Mouse (Mus musculus) adrenal gland, postnatal 36 days (tissue): ENCODE measurements around the gene Cntn3. TPM values are rescaled to one million over a fixed set of nuclear protein-coding genes. Genes with fewer than 3 reads are reported as not detected.
"Not testable (repeated sequence)": the region's sequence is repeated elsewhere in the genome, so short reads cannot be mapped to it uniquely, and the experiment has no call there.

Experiments used
- DNase-seq, 2 experiments: peaks; one replicate each; pipeline ENCODE4 v3.0.0; 2021; ENCODE audit warnings: mixed read lengths in 1 of 2
- long read RNA-seq, 2 experiments: library from polyadenylated mRNA; stranded (forward); transcript quantifications; one replicate each; pipeline ENCODE4 v2.0.0; 2021; ENCODE audit warnings: borderline sequencing depth in 2 of 2
- total RNA-seq, 2 experiments: library from RNA; stranded (reverse); gene quantifications; 2 replicates each; pipeline ENCODE4 v1.2.3; 2021

Gene Cntn3
- total RNA-seq: under 1 TPM; 0.36 TPM
- long read RNA-seq, experiment 1: 0 reads
- long read RNA-seq, experiment 2: 0 reads

- not testable (repeated sequence) for DNase-seq
Observed at GRCm38 (mm10) chr6:102573001-102573400, at the start of gene Cntn3. Cntn3 (minus strand) TSS chr6:102573101.

GRCm38 (mm10) chr6:102600773-102601172, 27.9 kb upstream of the Cntn3 start:
- no peak for DNase-seq

DNA sequence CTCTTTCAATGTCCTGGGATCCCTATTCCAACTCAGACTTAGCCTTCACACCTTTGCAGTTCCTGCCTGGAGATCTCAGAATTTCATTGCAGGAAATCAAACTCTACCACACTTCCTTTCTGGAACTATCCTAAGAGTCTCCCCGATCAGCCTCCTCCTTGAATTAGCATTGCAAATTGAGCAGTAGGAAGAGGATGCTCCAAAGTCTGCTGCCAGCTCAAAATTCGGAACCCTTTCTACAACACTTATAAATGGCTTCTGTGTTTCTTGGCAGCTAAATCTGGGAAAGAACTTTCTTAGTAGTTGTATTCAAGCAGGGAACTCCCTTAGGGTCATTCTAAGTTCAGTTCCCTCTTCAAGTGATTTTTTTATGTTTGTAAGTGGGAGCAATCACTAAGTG, 24.9 kb upstream of the Cntn3 start:
- no peak for DNase-seq

- no peak for DNase-seq
Observed at GRCm38 (mm10) chr6:102590151-102590550, 17.2 kb upstream of the Cntn3 start.

- DNase-seq: no peak
Observed at GRCm38 (mm10) chr6:102589311-102589710, 16.4 kb upstream of the Cntn3 start.

DNA sequence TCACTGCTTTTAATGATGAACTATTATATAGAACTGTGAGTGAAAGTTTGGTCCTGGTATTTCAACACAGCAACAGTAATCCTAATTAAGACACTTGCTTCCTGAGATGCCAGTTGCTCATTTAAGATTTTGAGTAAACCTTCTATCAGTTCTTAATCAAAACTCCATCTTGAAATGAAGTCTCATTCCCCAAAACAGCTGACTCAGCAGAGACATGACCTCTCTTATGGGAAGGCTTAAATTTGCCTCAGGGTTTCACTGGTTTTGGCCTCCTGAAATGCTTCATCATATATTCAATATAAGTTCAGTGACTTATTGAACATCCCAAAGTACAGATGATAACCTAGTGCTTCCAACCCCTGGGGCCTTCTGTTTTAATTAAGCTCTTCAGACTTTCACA, 13.2 kb upstream of the Cntn3 start:
- DNase-seq: no peak

DNA sequence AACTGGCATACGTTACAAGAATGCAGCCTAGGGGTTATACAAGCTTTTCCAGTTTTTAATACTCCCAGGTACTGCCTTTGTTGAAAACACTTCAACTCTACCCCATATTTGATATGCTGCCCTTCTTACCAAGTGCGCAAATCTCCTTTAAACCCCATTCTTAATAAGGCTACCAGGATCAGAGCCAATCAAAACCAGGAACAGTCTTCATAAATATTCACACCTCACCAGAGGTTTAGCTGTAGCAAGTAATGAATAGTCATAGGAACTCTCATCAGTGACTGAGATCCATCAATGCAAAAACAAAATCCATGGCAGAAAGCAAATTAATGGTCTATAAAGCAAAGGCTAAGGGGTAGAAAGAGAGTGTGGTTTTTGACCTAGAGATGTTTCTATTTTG, 10.7 kb upstream of the Cntn3 start:
- no peak for DNase-seq

DNA sequence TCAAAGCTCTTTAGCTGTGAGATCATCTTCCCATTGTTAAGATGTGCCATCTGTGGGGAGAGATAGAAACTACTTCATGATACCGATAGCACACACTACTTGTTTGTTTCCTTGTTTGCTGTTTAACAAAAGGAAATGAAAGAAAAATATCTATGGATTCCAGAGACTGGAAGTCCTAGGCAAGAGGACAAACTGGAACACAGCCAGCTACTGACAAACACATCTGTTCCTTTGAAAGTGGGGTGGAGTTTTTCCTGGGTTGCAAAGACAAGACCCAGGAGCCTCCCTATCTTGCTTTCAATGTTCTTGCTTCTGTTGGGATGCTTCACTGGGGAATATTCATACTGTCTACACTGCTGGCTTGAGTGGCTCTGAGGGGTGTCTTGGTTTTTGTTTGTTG, 5.4 kb downstream of the Cntn3 start:
- no peak for DNase-seq

DNA sequence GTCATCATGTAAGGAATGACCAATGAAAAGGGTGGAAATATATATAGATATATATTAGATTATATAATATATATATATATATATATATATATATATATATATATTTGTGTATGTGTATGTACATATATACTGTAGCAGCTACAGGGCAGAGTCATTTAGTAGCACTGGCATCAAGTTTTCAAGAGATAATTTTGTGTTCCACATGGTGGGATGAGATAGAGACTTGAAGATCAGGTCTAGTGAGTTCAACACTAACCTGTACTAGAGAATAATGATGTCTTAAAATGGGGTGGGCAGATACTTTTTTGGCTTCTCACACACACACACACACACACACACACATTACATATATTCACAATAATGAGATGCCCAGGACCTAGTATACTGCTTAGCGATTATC, 7.7 kb downstream of the Cntn3 start:
- DNase-seq: no peak

GRCm38 (mm10) chr6:102564011-102564731, 8.7 kb downstream of the Cntn3 start:
- DNase-seq: peak; percentile 40 to 51

GRCm38 (mm10) chr6:102563431-102563830, 9.5 kb downstream of the Cntn3 start:
- DNase-seq: no peak

- DNase-seq: no peak
Observed at GRCm38 (mm10) chr6:102557521-102557920, 15.4 kb downstream of the Cntn3 start.

DNA sequence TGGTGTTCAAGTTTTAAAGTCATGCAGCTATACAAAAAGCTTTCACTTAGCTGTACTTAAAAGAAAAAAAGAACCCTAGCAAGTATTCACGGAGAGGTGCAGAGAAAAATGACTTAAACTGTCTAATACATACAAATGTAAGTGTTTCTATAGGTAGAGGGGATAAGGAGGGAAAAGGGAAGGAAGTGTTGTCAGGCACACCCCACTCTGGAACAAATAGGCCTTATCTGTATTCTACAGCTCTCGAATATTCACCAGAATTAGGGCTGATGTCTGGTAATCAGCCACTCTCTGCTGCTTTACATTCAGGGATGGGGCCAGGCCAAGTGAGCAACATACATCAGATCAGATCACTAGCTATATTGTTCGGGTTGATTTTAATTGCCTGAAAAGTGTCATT, 16.4 kb downstream of the Cntn3 start:
- no peak for DNase-seq

GRCm38 (mm10) chr6:102555814-102556437, 17.0 kb downstream of the Cntn3 start:
- DNase-seq: no peak

DNA sequence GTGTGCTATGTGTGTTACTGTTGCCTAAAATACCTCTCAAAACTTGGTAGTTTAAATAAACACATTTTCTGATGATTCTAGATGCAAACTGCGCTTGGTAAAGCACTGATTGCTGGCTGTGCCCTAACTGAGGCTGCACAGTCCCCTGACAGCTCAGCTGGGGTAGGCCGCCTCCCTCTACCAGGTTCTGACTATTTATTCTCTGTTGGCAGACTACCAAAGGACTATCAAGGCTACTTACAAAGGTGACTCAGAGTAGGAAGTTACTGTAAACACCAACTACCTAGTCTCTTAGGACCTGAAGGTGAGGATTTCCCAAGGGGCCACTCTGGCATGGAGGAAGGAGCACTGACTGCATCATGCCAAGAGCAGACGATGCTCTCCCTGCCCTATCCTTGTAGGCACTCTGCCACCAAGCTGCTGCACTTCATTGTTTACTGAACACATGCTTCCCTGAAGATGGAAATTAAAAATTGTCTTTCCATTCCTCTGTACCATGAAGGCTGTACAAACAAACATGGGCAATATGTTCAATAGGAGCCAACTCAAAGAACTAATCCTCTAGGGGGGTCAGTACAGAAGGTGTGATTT, 17.7 kb downstream of the Cntn3 start:
- DNase-seq: peak; percentile 1 to 15

DNA sequence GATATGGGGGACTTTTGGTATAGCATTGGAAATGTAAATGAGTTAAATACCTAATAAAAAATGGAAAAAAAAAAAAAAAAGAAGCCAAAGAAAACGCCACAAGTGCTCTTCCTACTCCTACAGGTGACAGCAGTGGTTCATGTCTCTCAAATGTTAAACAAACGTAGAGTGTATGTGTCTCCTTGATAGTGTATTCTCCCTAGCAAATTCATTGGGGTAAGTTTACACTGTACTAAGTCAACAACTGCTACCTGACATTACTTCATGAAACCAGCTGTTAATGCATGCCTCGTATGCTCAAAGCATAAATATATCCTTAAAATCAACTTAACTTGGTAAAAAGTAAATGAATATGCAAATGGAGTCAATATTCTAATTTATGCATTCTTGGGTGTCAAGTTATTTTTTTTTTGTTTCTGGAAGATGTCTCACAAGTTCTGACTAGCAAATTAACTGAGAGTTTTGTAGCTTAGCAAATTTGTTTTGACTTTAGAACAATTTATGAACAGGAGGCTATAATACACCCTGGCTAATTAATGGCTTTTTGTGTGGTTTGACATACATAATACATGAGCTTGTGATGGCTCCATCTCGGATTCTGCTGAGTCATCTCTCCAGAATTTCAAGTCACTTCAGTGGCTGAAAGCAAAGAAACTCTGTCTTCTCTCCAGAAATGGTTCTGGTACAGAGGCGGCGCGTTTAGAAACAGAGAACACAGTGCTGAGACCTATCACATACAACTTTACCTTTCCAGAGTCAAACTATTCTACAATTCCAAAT, 31.1 kb downstream of the Cntn3 start:
- DNase-seq: no peak

DNA sequence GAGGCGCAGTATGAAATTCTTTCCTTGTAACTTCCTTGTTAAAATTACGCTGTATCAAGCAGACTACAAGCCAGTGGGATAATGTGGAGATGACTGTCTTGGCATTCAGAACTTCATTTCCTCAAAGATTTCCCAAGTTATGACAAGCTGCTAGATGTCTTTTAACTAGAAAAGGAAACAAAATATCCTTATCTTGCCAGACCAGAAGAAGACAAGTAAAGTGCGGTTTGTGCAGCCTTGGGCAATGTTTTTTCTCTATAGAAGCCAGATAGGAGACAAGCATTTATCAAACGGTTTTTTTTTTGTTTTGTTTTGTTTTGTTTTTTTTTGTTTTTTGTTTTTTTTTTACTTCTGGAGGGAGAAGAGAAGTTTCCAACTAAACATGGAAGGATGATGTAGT, 37.3 kb downstream of the Cntn3 start:
- DNase-seq: no peak

- no peak for DNase-seq
Observed at GRCm38 (mm10) chr6:102523037-102523436, 49.9 kb downstream of the Cntn3 start.

DNA sequence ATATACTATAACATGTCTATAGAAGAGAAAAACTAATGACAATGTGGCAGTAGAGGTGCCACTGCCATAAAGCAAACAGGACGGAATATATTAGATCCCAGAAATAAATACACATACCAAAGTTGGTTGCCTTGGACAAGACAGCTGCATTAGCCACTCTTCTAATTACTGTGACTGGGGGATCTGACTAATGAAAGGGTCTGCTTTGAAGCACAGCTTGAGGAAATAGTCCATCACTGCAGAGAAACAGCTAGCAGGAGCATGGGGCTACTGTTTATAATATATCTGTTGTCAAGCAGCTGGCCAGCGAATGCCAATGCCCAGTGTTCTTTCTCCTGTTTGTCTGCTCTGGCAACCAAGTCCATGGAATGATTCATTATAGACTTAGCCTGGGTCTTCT, 51.9 kb downstream of the Cntn3 start:
- no peak for DNase-seq

- DNase-seq: no peak
Observed at GRCm38 (mm10) chr6:102515231-102515630, 57.7 kb downstream of the Cntn3 start.

GRCm38 (mm10) chr6:102512085-102512484, 60.8 kb downstream of the Cntn3 start:
- no peak for DNase-seq

GRCm38 (mm10) chr6:102485509-102485908, 87.4 kb downstream of the Cntn3 start:
- DNase-seq: no peak
